Mouse (Mus musculus): ENCODE measurements at regions not wholly inside any gene's neighbourhood (a gene's known extent, or its start where the extent isn't known, plus 50 kb on each side); places are given as distances from the start of the nearest gene placed in this dataset.
"Not testable (repeated sequence)": the region's sequence is repeated elsewhere in the genome, so short reads cannot be mapped to it uniquely, and the experiment has no call there.

GRCm38 (mm10) chr15:96031085-96031780 lies 240.6 kb downstream of the Ano6 start:
- DNase-seq (ENCODE audit: low read depth, low spot score) = no peak

GRCm38 (mm10) chr15:96035273-96035672 lies 244.6 kb downstream of the Ano6 start:
- DNase-seq (ENCODE audit: low read depth, low spot score) = no peak

GRCm38 (mm10) chr15:96045561-96045960 lies 241.8 kb upstream of the Arid2 start:
- no peak for DNase-seq (ENCODE audit: low read depth, low spot score)

- DNase-seq (ENCODE audit: low read depth, low spot score) = no peak
These were observed 240.7 kb upstream of the Arid2 start for GRCm38 (mm10) chr15:96046651-96047050.

- DNase-seq (ENCODE audit: low read depth, low spot score) = no peak
These were observed 236.9 kb upstream of the Arid2 start for GRCm38 (mm10) chr15:96050416-96050815.

GRCm38 (mm10) chr15:96052586-96052985 lies 234.7 kb upstream of the Arid2 start:
- no peak for DNase-seq (ENCODE audit: low read depth, low spot score)

- DNase-seq (ENCODE audit: low read depth, low spot score) = no peak
These were observed 232.0 kb upstream of the Arid2 start for GRCm38 (mm10) chr15:96055361-96055760.

GRCm38 (mm10) chr15:96055796-96056473 lies 231.4 kb upstream of the Arid2 start:
- no peak for DNase-seq (ENCODE audit: low read depth, low spot score)

GRCm38 (mm10) chr15:96059623-96060022 lies 227.7 kb upstream of the Arid2 start:
- no peak for DNase-seq (ENCODE audit: low read depth, low spot score)

- DNase-seq (ENCODE audit: low read depth, low spot score) = no peak
These were observed 222.7 kb upstream of the Arid2 start for GRCm38 (mm10) chr15:96064499-96065217.

- DNase-seq (ENCODE audit: low read depth, low spot score) = no peak
These were observed 211.7 kb upstream of the Arid2 start for GRCm38 (mm10) chr15:96075615-96076014.

- no peak for DNase-seq (ENCODE audit: low read depth, low spot score)
These were observed 209.6 kb upstream of the Arid2 start for GRCm38 (mm10) chr15:96077756-96078155.

- DNase-seq (ENCODE audit: low read depth, low spot score) = no peak
These were observed 208.7 kb upstream of the Arid2 start for GRCm38 (mm10) chr15:96078580-96078979.

GRCm38 (mm10) chr15:96089676-96090075 lies 197.6 kb upstream of the Arid2 start:
- no peak for DNase-seq (ENCODE audit: low read depth, low spot score)

GRCm38 (mm10) chr15:96096438-96096837 lies 190.9 kb upstream of the Arid2 start:
- DNase-seq (ENCODE audit: low read depth, low spot score) = no peak

GRCm38 (mm10) chr15:96098821-96099220 lies 188.5 kb upstream of the Arid2 start:
- no peak for DNase-seq (ENCODE audit: low read depth, low spot score)

- not testable (repeated sequence) for DNase-seq (ENCODE audit: low read depth, low spot score)
These were observed 187.3 kb upstream of the Arid2 start for GRCm38 (mm10) chr15:96099844-96100640.

- DNase-seq (ENCODE audit: low read depth, low spot score) = no peak
These were observed 183.6 kb upstream of the Arid2 start for GRCm38 (mm10) chr15:96103737-96104136.

- no peak for DNase-seq (ENCODE audit: low read depth, low spot score)
These were observed 179.8 kb upstream of the Arid2 start for GRCm38 (mm10) chr15:96107503-96107902.

GRCm38 (mm10) chr15:96113091-96113490 lies 174.2 kb upstream of the Arid2 start:
- DNase-seq (ENCODE audit: low read depth, low spot score) = no peak

- DNase-seq (ENCODE audit: low read depth, low spot score) = no peak
These were observed 172.7 kb upstream of the Arid2 start for GRCm38 (mm10) chr15:96114616-96115015.

GRCm38 (mm10) chr15:96115196-96115595 lies 172.1 kb upstream of the Arid2 start:
- DNase-seq (ENCODE audit: low read depth, low spot score) = no peak
